Mouse (Mus musculus) neutrophil, adult 83 days (primary cell): ENCODE results near the gene Fam122b. TPM values are rescaled to one million over a fixed set of nuclear protein-coding genes. Genes with fewer than 3 reads are reported as not detected.

Source experiments
- total RNA-seq, 2 experiments: library from RNA; stranded (reverse); gene quantifications; one replicate each; pipeline ENCODE4 v1.2.4; 2023

The Fam122b gene
- total RNA-seq, result 1 to 10 TPM; 6.6 to 7.6 TPM

GRCm38 (mm10) chrX:53269289-53270062 is at the start of gene Fam122b:
Gene Fam122b, minus strand, starts transcription at chrX:53269805.

GRCm38 (mm10) chrX:53273124-53273523 is 3.5 kb upstream of the Fam122b start, which contains the start of gene Fam122c:
Gene Fam122c, plus strand, starts transcription at chrX:53273424.

GRCm38 (mm10) chrX:53240011-53240410 is 29.6 kb downstream of the Fam122b start, which contains the start of gene Plac1:
Gene Plac1, minus strand, starts transcription at chrX:53240111.

Other genes starting within 250 kb of the Fam122b start
- gene Plac1, start 29.7 kb downstream of the Fam122b start, total RNA-seq, result not detected
- gene Fam122c, start 3.6 kb upstream of the Fam122b start, total RNA-seq, result not detected
- 10 to 100 TPM; 21.1 to 22.6 TPM for gene Mospd1, start 100.7 kb upstream of the Fam122b start, total RNA-seq
- not detected for gene Etd, start 165.1 kb upstream of the Fam122b start, total RNA-seq